ENCODE assay signal across 8 mouse cellular contexts in genomic region chr6:125351368-125352045, GRCm38 (mm10). TPM values are rescaled to one million over a fixed set of nuclear protein-coding genes. Genes with fewer than 3 reads are reported as not detected.
DNase-seq lines count a peak whose midpoint lies in the region; ATAC-seq lines count a peak whose summit lies in the region.

No protein-coding gene starts in this region.

- H3K4me2 ChIP-seq in liver, embryonic 16.5 days (ENCODE audit: low read depth, low read length) = peak overlapping the region; percentile 66

- H3K27me3 ChIP-seq in liver, embryonic 16.5 days (ENCODE audit: control insufficient read depth, insufficient read depth, low read depth, low read length) = no peaks in the 10 kb centered on the region

- H3K4me3 ChIP-seq in liver, embryonic 16.5 days (ENCODE audit: low read depth, low read length) = peak overlapping the region; percentile 68

- no peaks in the 10 kb centered on the region for H3K9me3 ChIP-seq in liver, embryonic 16.5 days (replicated peaks; ENCODE audit: control insufficient read depth, low read length)

- H3K36me3 ChIP-seq in liver, embryonic 16.5 days (ENCODE audit: control insufficient read depth, insufficient read depth) = no peaks in the 10 kb centered on the region

- peak overlapping the region; percentile 1; the same call in 1 of the 2 replicates for H3K27ac ChIP-seq in liver, embryonic 16.5 days (ENCODE audit: low read length)

- no peak for ATAC-seq in CD4-positive, CD25-positive, alpha-beta regulatory T cell, adult 4 months
- ATAC-seq in liver, embryonic 16.5 days (ENCODE audit: low read depth) = no peak

- DNase-seq in CD4-positive, CD25-positive, alpha-beta regulatory T cell, adult 2 months (ENCODE audit: low read depth, low spot score) = peak; percentile 61
- peak; percentile 90 for DNase-seq in adrenal gland, postnatal 10 days
- DNase-seq in heart, postnatal 4 days = peak; percentile 68
- peak; percentile 73 for DNase-seq in testis, postnatal 14 days (ENCODE audit: low spot score)
- DNase-seq in embryo, embryonic 11 days = no peak
- DNase-seq in B cell, adult 2 months = no peak

- no peak overlapping the region for H3K9ac ChIP-seq in liver, embryonic 16.5 days (ENCODE audit: low read depth, low read length)

- WGBS in liver, embryonic 16.5 days (ENCODE audit: insufficient replicate concordance) = 19% methylated on average over 8 of the region's 8 CpGs

- peaks cover 45% of the 10 kb centered on the region for H3K4me1 ChIP-seq in liver, embryonic 16.5 days (ENCODE audit: control insufficient read depth, low read depth, low read length)

RNA-seq across cellular contexts. Expression of gene Tnfrsf1a, which starts 2.3 kb away (rescaled TPM):
- 10 to 100 TPM; 24.9 to 43.5 TPM for polyA plus RNA-seq in CD4-positive, CD25-positive, alpha-beta regulatory T cell, adult 4 months (2017; shearing (Covaris generic))
- total RNA-seq in adrenal gland, postnatal 10 days (2021) = 100 to 1,000 TPM; 168 to 190 TPM
- total RNA-seq in heart, postnatal 4 days (2021) = 10 to 100 TPM; 63.3 to 65.2 TPM
- 30.5 and 32.8 TPM in 2 replicates for polyA plus RNA-seq in liver, embryonic 16.5 days (2015; fragmentation: Nextera tagmentation; extraction: Ambion mirVana)

RNA-seq across cellular contexts. Expression of gene Plekhg6, which starts 29.1 kb away (rescaled TPM):
- under 1 TPM in 1 of 2 experiments, not detected in 1; 0.12 TPM for polyA plus RNA-seq in CD4-positive, CD25-positive, alpha-beta regulatory T cell, adult 4 months (2017; shearing (Covaris generic))
- under 1 TPM; 0.69 to 0.82 TPM for total RNA-seq in adrenal gland, postnatal 10 days (2021)
- not detected for total RNA-seq in heart, postnatal 4 days (2021)
- polyA plus RNA-seq in liver, embryonic 16.5 days (2015; fragmentation: Nextera tagmentation; extraction: Ambion mirVana) = 0.65 and 0.86 TPM in 2 replicates

RNA-seq across cellular contexts. Expression of gene Scnn1a, which starts 31.0 kb away (rescaled TPM):
- not detected for polyA plus RNA-seq in CD4-positive, CD25-positive, alpha-beta regulatory T cell, adult 4 months (2017; shearing (Covaris generic))
- total RNA-seq in adrenal gland, postnatal 10 days (2021) = 1 to 10 TPM in 1 of 2 experiments, under 1 TPM in 1; 0.84 to 1.2 TPM
- 1 to 10 TPM in 1 of 2 experiments, under 1 TPM in 1; 0.83 to 1.1 TPM for total RNA-seq in heart, postnatal 4 days (2021)
- polyA plus RNA-seq in liver, embryonic 16.5 days (2015; fragmentation: Nextera tagmentation; extraction: Ambion mirVana) = 0.61 and 0.74 TPM in 2 replicates

RNA-seq across cellular contexts. Expression of gene Ltbr, which starts 37.8 kb away (rescaled TPM):
- polyA plus RNA-seq in CD4-positive, CD25-positive, alpha-beta regulatory T cell, adult 4 months (2017; shearing (Covaris generic)) = under 1 TPM in 1 of 2 experiments, not detected in 1; 0.28 TPM
- total RNA-seq in adrenal gland, postnatal 10 days (2021) = 10 to 100 TPM; 64.5 to 70.3 TPM
- 10 to 100 TPM; 49.2 to 53.7 TPM for total RNA-seq in heart, postnatal 4 days (2021)
- 22.3 and 22.5 TPM in 2 replicates for polyA plus RNA-seq in liver, embryonic 16.5 days (2015; fragmentation: Nextera tagmentation; extraction: Ambion mirVana)

Comparison
In these comparisons a context has a peak if more than half of its experiments do, and no peak if none do; other contexts are left out.
1. DNase-seq: peak in CD4-positive, CD25-positive, alpha-beta regulatory T cell, adult 2 months (single experiment), adrenal gland, postnatal 10 days (single experiment), heart, postnatal 4 days (single experiment) and testis, postnatal 14 days (single experiment); none in embryo, embryonic 11 days (single experiment) and B cell, adult 2 months (0 of 2).